In the genomic region with DNA sequence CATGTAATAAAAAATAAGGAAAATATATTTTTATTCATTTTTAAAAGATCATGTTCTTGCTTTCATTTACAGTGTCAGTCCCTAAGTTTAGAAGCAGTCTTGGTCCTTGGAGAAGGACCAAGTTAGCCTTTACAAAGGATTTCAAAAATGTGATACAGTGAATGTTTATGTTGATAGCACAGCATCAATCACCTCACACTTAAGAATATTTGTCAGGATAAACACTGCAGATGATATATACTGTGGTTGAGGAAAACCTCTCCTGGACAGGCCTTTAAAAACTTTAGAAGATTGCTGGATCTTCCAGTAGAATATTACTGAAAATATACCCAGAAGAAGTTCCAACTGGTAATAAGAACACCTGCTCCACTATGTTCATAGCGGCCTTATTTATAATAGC, we compare ENCODE assay signal across 27 mouse cellular contexts.
"Had no signal": no experiment of that assay in that cellular context is flagged by ENCODE, and none has a peak within 500 bp of the region (broad histone marks: within the 10 kb centered on the region; RNA-seq: fewer than 3 reads in every experiment).

No protein-coding gene starts in this region.

- H3K4me2 ChIP-seq: embryonic facial prominence, embryonic 12.5 days; embryonic facial prominence, embryonic 13.5 days; embryonic facial prominence, embryonic 15.5 days; forebrain, embryonic 12.5 days; forebrain, embryonic 13.5 days; forebrain, embryonic 15.5 days had no signal

- H3K36me3 ChIP-seq: embryonic facial prominence, embryonic 10.5 days; embryonic facial prominence, embryonic 12.5 days; embryonic facial prominence, embryonic 13.5 days; embryonic facial prominence, embryonic 15.5 days; forebrain, embryonic 10.5 days; forebrain, embryonic 12.5 days; forebrain, embryonic 15.5 days had no signal

- H3K27ac ChIP-seq: embryonic facial prominence, embryonic 10.5 days; embryonic facial prominence, embryonic 12.5 days; embryonic facial prominence, embryonic 13.5 days; embryonic facial prominence, embryonic 15.5 days; forebrain, embryonic 10.5 days; forebrain, embryonic 12.5 days; forebrain, embryonic 13.5 days; forebrain, embryonic 15.5 days; gastrocnemius, adult 2 months had no signal

- H3K4me3 ChIP-seq: embryonic facial prominence, embryonic 10.5 days; embryonic facial prominence, embryonic 12.5 days; embryonic facial prominence, embryonic 13.5 days; embryonic facial prominence, embryonic 15.5 days; erythroblast, embryonic 14.5 days; forebrain, embryonic 10.5 days; forebrain, embryonic 12.5 days; forebrain, embryonic 13.5 days; forebrain, embryonic 15.5 days; gastrocnemius, adult 2 months had no signal

- H3K9ac ChIP-seq: embryonic facial prominence, embryonic 12.5 days; embryonic facial prominence, embryonic 13.5 days; embryonic facial prominence, embryonic 15.5 days; forebrain, embryonic 12.5 days; forebrain, embryonic 13.5 days; forebrain, embryonic 15.5 days; forebrain, postnatal 0 days had no signal

- DNase-seq: cerebellum, adult 18-20 months; cerebellum, adult 2 months; cerebellum, adult 8-10 months; cerebellum, adult 9-10 months; cerebellum, adult 9-11 months; cerebellum, postnatal 10 days; cerebellum, postnatal 14 days; cerebellum, postnatal 25 days; cerebellum, postnatal 36 days; embryo, embryonic 11 days; forebrain, postnatal 0 days; gastrocnemius, adult 2 months; gastrocnemius, postnatal 10 days; gastrocnemius, postnatal 14 days; gastrocnemius, postnatal 25 days; gastrocnemius, postnatal 36 days had no signal

- ATAC-seq: forebrain, embryonic 13.5 days; forebrain, embryonic 14.5 days; forebrain, embryonic 15.5 days; forebrain, embryonic 16.5 days; forebrain, postnatal 0 days had no signal

- H3K4me1 ChIP-seq: embryonic facial prominence, embryonic 10.5 days; embryonic facial prominence, embryonic 12.5 days; embryonic facial prominence, embryonic 13.5 days; embryonic facial prominence, embryonic 15.5 days; forebrain, embryonic 10.5 days; forebrain, embryonic 12.5 days; forebrain, embryonic 13.5 days; forebrain, embryonic 15.5 days had no signal

- H3K9me3 ChIP-seq: embryonic facial prominence, embryonic 10.5 days; embryonic facial prominence, embryonic 12.5 days; embryonic facial prominence, embryonic 13.5 days; embryonic facial prominence, embryonic 15.5 days; forebrain, embryonic 10.5 days; forebrain, embryonic 12.5 days; forebrain, embryonic 13.5 days; forebrain, embryonic 15.5 days had no signal

- H3K27me3 ChIP-seq: embryonic facial prominence, embryonic 12.5 days; embryonic facial prominence, embryonic 13.5 days; embryonic facial prominence, embryonic 15.5 days; forebrain, embryonic 12.5 days; forebrain, embryonic 13.5 days; forebrain, embryonic 15.5 days had no signal
